Mouse (Mus musculus) adrenal gland, adult (tissue): ENCODE data around the gene Ubald1.

Experiments used
- DNase-seq, 2 experiments: peaks; one replicate each; pipeline ENCODE4 v3.0.0; 2022 to 2023; ENCODE audit warnings: low spot score in 1 of 2; ENCODE audit not compliant: inconsistent age in 2 of 2

The Ubald1 gene

GRCm38 (mm10) chr16:4880136-4880825 lies at the start of gene Ubald1:
Ubald1 (minus strand) TSS chr16:4880315.
- DNase-seq, result peak; percentile 98 to 100

GRCm38 (mm10) chr16:4928474-4928873 lies 48.4 kb upstream of the Ubald1 start:
- no peak for DNase-seq

GRCm38 (mm10) chr16:4927967-4928366 lies 47.9 kb upstream of the Ubald1 start:
- no peak for DNase-seq

- no peak for DNase-seq
These were observed 43.9 kb upstream of the Ubald1 start for GRCm38 (mm10) chr16:4923996-4924395.

- DNase-seq, result no peak
These were observed 42.4 kb upstream of the Ubald1 start for GRCm38 (mm10) chr16:4922481-4922880.

GRCm38 (mm10) chr16:4920556-4920955 lies 40.4 kb upstream of the Ubald1 start:
- no peak for DNase-seq

GRCm38 (mm10) chr16:4916608-4917007 lies 36.5 kb upstream of the Ubald1 start:
- no peak for DNase-seq

GRCm38 (mm10) chr16:4915931-4916330 lies 35.8 kb upstream of the Ubald1 start:
- DNase-seq, result no peak

GRCm38 (mm10) chr16:4913783-4914735 lies 33.9 kb upstream of the Ubald1 start:
- DNase-seq, result peak; percentile 84 to 96

- DNase-seq, result peak; percentile 54 to 81
These were observed 33.0 kb upstream of the Ubald1 start for GRCm38 (mm10) chr16:4912907-4913782.

- no peak for DNase-seq
These were observed 32.0 kb upstream of the Ubald1 start for GRCm38 (mm10) chr16:4912074-4912648.

- no peak for DNase-seq
These were observed 30.6 kb upstream of the Ubald1 start for GRCm38 (mm10) chr16:4910758-4911157.

- no peak for DNase-seq
These were observed 29.6 kb upstream of the Ubald1 start for GRCm38 (mm10) chr16:4909745-4910144.

GRCm38 (mm10) chr16:4907972-4908371 lies 27.9 kb upstream of the Ubald1 start:
- no peak for DNase-seq

- no peak for DNase-seq
These were observed 27.3 kb upstream of the Ubald1 start for GRCm38 (mm10) chr16:4907386-4907785.

GRCm38 (mm10) chr16:4906559-4906958 lies 26.4 kb upstream of the Ubald1 start:
- no peak for DNase-seq

GRCm38 (mm10) chr16:4905591-4905990 lies 25.5 kb upstream of the Ubald1 start:
- DNase-seq, result no peak

GRCm38 (mm10) chr16:4904878-4905277 lies 24.8 kb upstream of the Ubald1 start:
- DNase-seq, result no peak

- DNase-seq, result peak in 1 of 2 experiments; percentile 78
These were observed 23.5 kb upstream of the Ubald1 start for GRCm38 (mm10) chr16:4903491-4904102.

- no peak for DNase-seq
These were observed 22.3 kb upstream of the Ubald1 start for GRCm38 (mm10) chr16:4902390-4902789.
